ENCODE assay signal across 26 mouse cellular contexts in the genomic region with DNA sequence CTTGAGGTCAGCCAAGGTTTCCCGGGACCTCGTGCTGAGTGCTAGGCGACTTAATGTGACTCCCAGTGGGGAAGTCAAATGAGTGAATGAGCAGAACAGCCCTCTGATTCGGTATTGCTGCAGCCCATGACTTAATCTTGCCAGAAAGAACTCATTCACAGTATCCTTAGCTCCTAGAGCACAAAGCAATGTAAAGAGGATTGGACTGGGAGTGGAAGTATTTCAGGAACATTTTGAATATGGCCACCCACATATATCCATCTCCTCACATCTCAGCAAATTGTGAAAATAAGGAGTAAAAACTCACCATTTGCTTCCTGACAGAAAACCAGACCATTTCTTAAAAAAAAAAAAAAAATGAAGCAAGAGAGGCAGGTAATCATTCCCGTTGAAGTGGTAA.
"Had no signal": no experiment of that assay in that cellular context is flagged by ENCODE, and none has a peak within 500 bp of the region (broad histone marks: within the 10 kb centered on the region; RNA-seq: fewer than 3 reads in every experiment).

No protein-coding gene starts in this region.

- H3K4me1 ChIP-seq: embryonic facial prominence, embryonic 10.5 days; embryonic facial prominence, embryonic 12.5 days; embryonic facial prominence, embryonic 13.5 days; embryonic facial prominence, embryonic 15.5 days; forebrain, embryonic 10.5 days; forebrain, embryonic 12.5 days; forebrain, embryonic 13.5 days; forebrain, embryonic 15.5 days had no signal

- ATAC-seq: forebrain, embryonic 13.5 days; forebrain, embryonic 14.5 days; forebrain, embryonic 15.5 days; forebrain, embryonic 16.5 days; forebrain, postnatal 0 days had no signal

- H3K4me3 ChIP-seq: embryonic facial prominence, embryonic 10.5 days; embryonic facial prominence, embryonic 12.5 days; embryonic facial prominence, embryonic 13.5 days; embryonic facial prominence, embryonic 15.5 days; erythroblast, embryonic 14.5 days; forebrain, embryonic 10.5 days; forebrain, embryonic 12.5 days; forebrain, embryonic 13.5 days; forebrain, embryonic 15.5 days; gastrocnemius, adult 2 months; heart, adult 2 months had no signal

- H3K27me3 ChIP-seq: embryonic facial prominence, embryonic 12.5 days; embryonic facial prominence, embryonic 13.5 days; embryonic facial prominence, embryonic 15.5 days; forebrain, embryonic 12.5 days; forebrain, embryonic 13.5 days; forebrain, embryonic 15.5 days had no signal

- H3K9ac ChIP-seq: embryonic facial prominence, embryonic 12.5 days; embryonic facial prominence, embryonic 13.5 days; embryonic facial prominence, embryonic 15.5 days; forebrain, embryonic 12.5 days; forebrain, embryonic 13.5 days; forebrain, embryonic 15.5 days; forebrain, postnatal 0 days had no signal

- H3K36me3 ChIP-seq: embryonic facial prominence, embryonic 10.5 days; embryonic facial prominence, embryonic 12.5 days; embryonic facial prominence, embryonic 13.5 days; embryonic facial prominence, embryonic 15.5 days; forebrain, embryonic 10.5 days; forebrain, embryonic 12.5 days; forebrain, embryonic 15.5 days had no signal

- H3K4me2 ChIP-seq: embryonic facial prominence, embryonic 12.5 days; embryonic facial prominence, embryonic 13.5 days; embryonic facial prominence, embryonic 15.5 days; forebrain, embryonic 12.5 days; forebrain, embryonic 13.5 days; forebrain, embryonic 15.5 days had no signal

- H3K9me3 ChIP-seq: embryonic facial prominence, embryonic 10.5 days; embryonic facial prominence, embryonic 12.5 days; embryonic facial prominence, embryonic 13.5 days; embryonic facial prominence, embryonic 15.5 days; forebrain, embryonic 10.5 days; forebrain, embryonic 12.5 days; forebrain, embryonic 13.5 days; forebrain, embryonic 15.5 days had no signal

- H3K27ac ChIP-seq: embryonic facial prominence, embryonic 10.5 days; embryonic facial prominence, embryonic 12.5 days; embryonic facial prominence, embryonic 13.5 days; embryonic facial prominence, embryonic 15.5 days; forebrain, embryonic 10.5 days; forebrain, embryonic 12.5 days; forebrain, embryonic 13.5 days; forebrain, embryonic 15.5 days; gastrocnemius, adult 2 months; heart, adult 2 months had no signal

- DNase-seq: cerebellum, adult 8-10 months; cerebellum, adult 9-10 months; cerebellum, adult 9-11 months; cerebellum, postnatal 25 days; cerebellum, postnatal 36 days; embryo, embryonic 11 days; forebrain, postnatal 0 days; gastrocnemius, adult 2 months; gastrocnemius, postnatal 10 days; gastrocnemius, postnatal 14 days; gastrocnemius, postnatal 25 days; gastrocnemius, postnatal 36 days; heart, adult 11 months; heart, adult 18-20 months; heart, adult 2 months had no signal
